ENCODE assay signal across 8 mouse cellular contexts in the genomic region with DNA sequence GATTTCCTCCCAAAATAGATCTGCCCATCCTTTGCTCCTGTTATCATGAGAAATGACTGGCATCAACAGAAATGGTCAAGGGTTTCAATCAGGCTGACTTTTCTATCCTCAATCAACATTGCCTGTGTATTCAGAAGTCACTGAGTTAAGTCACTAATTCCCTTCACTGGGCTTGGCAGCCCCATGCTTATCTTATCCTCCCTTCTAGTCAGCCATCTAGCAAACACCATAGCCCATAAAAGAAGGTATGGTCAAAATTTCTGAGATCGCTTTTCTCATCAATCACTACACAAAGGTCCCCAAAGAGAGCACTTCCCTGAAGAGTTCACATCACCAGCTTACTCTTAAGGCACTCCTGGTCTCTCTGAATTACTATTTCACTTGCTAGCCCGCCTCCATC. TPM values are rescaled to one million over a fixed set of nuclear protein-coding genes. Genes with fewer than 3 reads are reported as not detected.
DNase-seq lines count a peak whose midpoint lies in the region; ATAC-seq and TF ChIP-seq lines count a peak whose summit lies in the region.

No protein-coding gene starts in this region.

- no peak for DNase-seq in heart, embryonic 10.5 days (ENCODE audit: low spot score)
- no peak for DNase-seq in heart, postnatal 10 days
- DNase-seq in CH12.LX (ENCODE audit: extremely low read depth): no peak
- no peak for DNase-seq in forebrain, embryonic 14.5 days (ENCODE audit: low spot score)
- no peak for DNase-seq in liver, embryonic 13.5 days
- DNase-seq in urinary bladder, postnatal 4 days (ENCODE audit: low spot score in 2 of 2): no peak
- no peak for DNase-seq in gastrocnemius, postnatal 14 days
- no peak for DNase-seq in gastrocnemius, postnatal 4 days (ENCODE audit: low spot score in 2 of 2)

- H3K4me3 ChIP-seq in heart, embryonic 10.5 days: peak overlapping the region; percentile 75
- H3K4me3 ChIP-seq in CH12.LX (replicated peaks in 1 of 3; ENCODE audit: low read depth in 2 of 3, low read length in 2 of 3, poor library complexity in 1 of 3): peak overlapping the region; percentile 87 to 91 (median 89)
- H3K4me3 ChIP-seq in forebrain, embryonic 14.5 days (ENCODE audit: low read depth, low read length): peak overlapping the region; percentile 86
- H3K4me3 ChIP-seq in liver, embryonic 13.5 days (replicated peaks): peak overlapping the region; percentile 83

- peak overlapping the region; percentile 96 for H3K4me2 ChIP-seq in CH12.LX (ENCODE audit: insufficient read depth, low read depth, poor library complexity, severe bottlenecking)
- peak overlapping the region; percentile 53 for H3K4me2 ChIP-seq in forebrain, embryonic 14.5 days (ENCODE audit: low read length)
- H3K4me2 ChIP-seq in liver, embryonic 13.5 days: peak overlapping the region; percentile 92

- no peak for TF ChIP-seq RAD21 in CH12.LX (IDR thresholded peaks at IDR 0.05; ENCODE audit: low read depth, low read length)

- dilution Hi-C loops in CH12.LX (cut with MboI; ENCODE audit: extremely low pct_ligation_motif_present, extremely low pct_unique_long_range_greater_than_20kb, low sequenced_read_pairs): no loop called here

- H3K36me3 ChIP-seq in heart, embryonic 10.5 days: peaks cover 68% of the 10 kb centered on the region
- H3K36me3 ChIP-seq in CH12.LX (replicated peaks in 1 of 2; ENCODE audit: control insufficient read depth in 1 of 2, insufficient read depth in 1 of 2, low read length in 1 of 2): peaks cover 42 to 69% of the 10 kb centered on the region in 2 experiments
- peaks cover 58% of the 10 kb centered on the region for H3K36me3 ChIP-seq in forebrain, embryonic 14.5 days (ENCODE audit: control insufficient read depth, insufficient read depth, low read length)
- H3K36me3 ChIP-seq in liver, embryonic 13.5 days: peaks cover 74% of the 10 kb centered on the region

- TF ChIP-seq POLR2A in CH12.LX (IDR thresholded peaks at IDR 0.05; ENCODE audit: low read depth, low read length): no peak

- in situ Hi-C loops in CH12.LX (cut with MboI; ENCODE audit: low pct_ligation_motif_present, low pct_unique_long_range_greater_than_20kb, low sequenced_read_pairs): no loop called here

- no peak for ATAC-seq in forebrain, embryonic 14.5 days
- no peak for ATAC-seq in liver, embryonic 13.5 days (ENCODE audit: low read depth)

- peaks cover 62% of the 10 kb centered on the region for H3K79me2 ChIP-seq in CH12.LX (replicated peaks; ENCODE audit: control insufficient read depth, extremely low read depth, insufficient read depth, poor library complexity, severe bottlenecking)

- TF ChIP-seq CTCF in CH12.LX (conservative IDR thresholded peaks at IDR 0.05 in 1 of 2, IDR thresholded peaks at IDR 0.05 in 1 of 2; ENCODE audit: low read depth in 2 of 2, low read length in 2 of 2): no peak

- 11% methylated on average over 2 of the region's 2 CpGs for WGBS in heart, embryonic 10.5 days
- WGBS in forebrain, embryonic 14.5 days: 17% methylated on average over 2 of the region's 2 CpGs
- WGBS in liver, embryonic 13.5 days (ENCODE audit: insufficient replicate concordance): 1% methylated on average over 2 of the region's 2 CpGs

- TF ChIP-seq EP300 in CH12.LX (IDR thresholded peaks at IDR 0.05; ENCODE audit: low read length): no peak

- intact Hi-C loops in heart, postnatal 10 days (cut with DNase I): loop anchor here (10.0 kb wide), 1 partner anchor 284 kb away; a partner anchor contains a TSS
- intact Hi-C loops in gastrocnemius, postnatal 14 days (cut with DNase I; ENCODE audit: low total_unique reads): no loop called here

- H3K27ac ChIP-seq in heart, embryonic 10.5 days: peak overlapping the region; percentile 100
- H3K27ac ChIP-seq in CH12.LX (ENCODE audit: insufficient read depth, low read depth): no peak overlapping the region
- H3K27ac ChIP-seq in forebrain, embryonic 14.5 days (ENCODE audit: low read depth, low read length): no peak overlapping the region
- peak overlapping the region; percentile 92 for H3K27ac ChIP-seq in liver, embryonic 13.5 days

- no peaks in the 10 kb centered on the region for H3K9me3 ChIP-seq in heart, embryonic 10.5 days
- no peaks in the 10 kb centered on the region for H3K9me3 ChIP-seq in CH12.LX (replicated peaks; ENCODE audit: low read length)
- no peaks in the 10 kb centered on the region for H3K9me3 ChIP-seq in forebrain, embryonic 14.5 days (replicated peaks; ENCODE audit: control insufficient read depth, low read length)
- no peaks in the 10 kb centered on the region for H3K9me3 ChIP-seq in liver, embryonic 13.5 days (replicated peaks)

- peak overlapping the region; percentile 96 for H3K9ac ChIP-seq in CH12.LX (ENCODE audit: insufficient read depth, low read depth)
- peak overlapping the region; percentile 80 for H3K9ac ChIP-seq in forebrain, embryonic 14.5 days (ENCODE audit: low read length)
- H3K9ac ChIP-seq in liver, embryonic 13.5 days: peak overlapping the region; percentile 79

- H3K27me3 ChIP-seq in heart, embryonic 10.5 days (ENCODE audit: insufficient read depth, poor library complexity, severe bottlenecking): no peaks in the 10 kb centered on the region
- H3K27me3 ChIP-seq in CH12.LX (replicated peaks): no peaks in the 10 kb centered on the region
- H3K27me3 ChIP-seq in forebrain, embryonic 14.5 days (replicated peaks; ENCODE audit: control insufficient read depth, insufficient read depth, low read length): no peaks in the 10 kb centered on the region
- H3K27me3 ChIP-seq in liver, embryonic 13.5 days: no peaks in the 10 kb centered on the region

- H3K4me1 ChIP-seq in heart, embryonic 10.5 days: peaks cover 40% of the 10 kb centered on the region
- peaks cover 12 to 53% of the 10 kb centered on the region in 2 experiments for H3K4me1 ChIP-seq in CH12.LX (ENCODE audit: control insufficient read depth in 1 of 2, insufficient read depth in 2 of 2)
- H3K4me1 ChIP-seq in forebrain, embryonic 14.5 days (ENCODE audit: control insufficient read depth, insufficient read depth, low read length): peaks cover 12% of the 10 kb centered on the region
- peaks cover 81% of the 10 kb centered on the region for H3K4me1 ChIP-seq in liver, embryonic 13.5 days (replicated peaks)

TF ChIP-seq in CH12.LX, 34 proteins besides CTCF, POLR2A, EP300 and RAD21 (continues in another document):
- no peak for TF ChIP-seq MYC (IDR thresholded peaks at IDR 0.05; ENCODE audit: low read depth, low read length)
- no peak for TF ChIP-seq MAX (IDR thresholded peaks at IDR 0.05; ENCODE audit: low read length)

RNA-seq across cellular contexts. Expression of a gene that starts 1.4 kb away (rescaled TPM):
- 173 and 225 TPM in 2 replicates for polyA plus RNA-seq in heart, embryonic 10.5 days (2016; fragmentation: Nextera tagmentation; extraction: Ambion mirVana)
- 10 to 100 TPM; 27.6 to 29.5 TPM for total RNA-seq in heart, postnatal 10 days (2021)
- total RNA-seq in CH12.LX (2012; rRNA removed) (85.4 and 111 TPM in 2 replicates), CH12.LX (2014; rRNA removed) (263 and 284 TPM in 2 replicates)
- polyA plus RNA-seq in CH12.LX (2012; ENCODE audit: insufficient read length, low read depth): 117 and 148 TPM in 2 replicates
- 154 and 159 TPM in 2 replicates for polyA plus RNA-seq in forebrain, embryonic 14.5 days (2014; fragmentation: Nextera tagmentation; extraction: Ambion mirVana)
- 319 and 390 TPM in 2 replicates for polyA plus RNA-seq in liver, embryonic 13.5 days (2015; fragmentation: Nextera tagmentation; extraction: Ambion mirVana)
- 10 to 100 TPM; 11.8 to 13.0 TPM for total RNA-seq in gastrocnemius, postnatal 14 days (2021)
- total RNA-seq in gastrocnemius, postnatal 4 days (2021): 10 to 100 TPM; 38.4 to 42.2 TPM

RNA-seq across cellular contexts. Expression of a gene that starts 6.9 kb away (rescaled TPM):
- polyA plus RNA-seq in heart, embryonic 10.5 days (2016; fragmentation: Nextera tagmentation; extraction: Ambion mirVana): 185 and 235 TPM in 2 replicates
- total RNA-seq in heart, postnatal 10 days (2021): 10 to 100 TPM; 16.8 to 20.7 TPM
- total RNA-seq in CH12.LX (2012; rRNA removed): 89.4 and 110 TPM in 2 replicates
- 186 and 202 TPM in 2 replicates for total RNA-seq in CH12.LX (2014; rRNA removed)
- 160 and 175 TPM in 2 replicates for polyA plus RNA-seq in CH12.LX (2012; ENCODE audit: insufficient read length, low read depth)
- polyA plus RNA-seq in forebrain, embryonic 14.5 days (2014; fragmentation: Nextera tagmentation; extraction: Ambion mirVana): 94.5 and 98.2 TPM in 2 replicates
- polyA plus RNA-seq in liver, embryonic 13.5 days (2015; fragmentation: Nextera tagmentation; extraction: Ambion mirVana): 158 and 183 TPM in 2 replicates
- total RNA-seq in gastrocnemius, postnatal 14 days (2021): 1 to 10 TPM; 6.4 to 6.8 TPM
- 10 to 100 TPM; 31.2 to 33.7 TPM for total RNA-seq in gastrocnemius, postnatal 4 days (2021)

RNA-seq across cellular contexts. Expression of a gene that starts 7.2 kb away (rescaled TPM):
- 37.7 and 42.5 TPM in 2 replicates for polyA plus RNA-seq in heart, embryonic 10.5 days (2016; fragmentation: Nextera tagmentation; extraction: Ambion mirVana)
- total RNA-seq in heart, postnatal 10 days (2021): 10 to 100 TPM; 16.5 to 20.8 TPM
- total RNA-seq in CH12.LX (2012; rRNA removed): 14.8 and 15.2 TPM in 2 replicates
- total RNA-seq in CH12.LX (2014; rRNA removed): 10.8 and 11.2 TPM in 2 replicates
- 8.4 and 12.7 TPM in 2 replicates for polyA plus RNA-seq in CH12.LX (2012; ENCODE audit: insufficient read length, low read depth)
- 35.8 and 39.5 TPM in 2 replicates for polyA plus RNA-seq in forebrain, embryonic 14.5 days (2014; fragmentation: Nextera tagmentation; extraction: Ambion mirVana)
- polyA plus RNA-seq in liver, embryonic 13.5 days (2015; fragmentation: Nextera tagmentation; extraction: Ambion mirVana): 20.2 and 21.9 TPM in 2 replicates
- 10 to 100 TPM; 10.5 to 10.9 TPM for total RNA-seq in gastrocnemius, postnatal 14 days (2021)
- total RNA-seq in gastrocnemius, postnatal 4 days (2021): 10 to 100 TPM; 26.5 to 27.1 TPM

RNA-seq across cellular contexts. Expression of a gene that starts 21.3 kb away (rescaled TPM):
- polyA plus RNA-seq in heart, embryonic 10.5 days (2016; fragmentation: Nextera tagmentation; extraction: Ambion mirVana): 0.79 and 1.2 TPM in 2 replicates
- total RNA-seq in heart, postnatal 10 days (2021): 1 to 10 TPM; 1.2 TPM
- total RNA-seq in CH12.LX (2012; rRNA removed): 0.08 and 0.21 TPM in 2 replicates
- 0.16 and 0.22 TPM in 2 replicates for total RNA-seq in CH12.LX (2014; rRNA removed)
- polyA plus RNA-seq in CH12.LX (2012; ENCODE audit: insufficient read length, low read depth): 0.26 TPM in 1 of 2 replicates, not detected in the other
- 0.45 and 0.48 TPM in 2 replicates for polyA plus RNA-seq in forebrain, embryonic 14.5 days (2014; fragmentation: Nextera tagmentation; extraction: Ambion mirVana)
- polyA plus RNA-seq in liver, embryonic 13.5 days (2015; fragmentation: Nextera tagmentation; extraction: Ambion mirVana): 0.13 TPM in 1 of 2 replicates, not detected in the other
- total RNA-seq in gastrocnemius, postnatal 14 days (2021): 1 to 10 TPM in 1 of 2 experiments, under 1 TPM in 1; 0.62 to 1.0 TPM
- 1 to 10 TPM; 1.8 to 1.9 TPM for total RNA-seq in gastrocnemius, postnatal 4 days (2021)

RNA-seq across cellular contexts. Expression of a gene that starts 21.6 kb away (rescaled TPM):
- 65.4 and 67.4 TPM in 2 replicates for polyA plus RNA-seq in heart, embryonic 10.5 days (2016; fragmentation: Nextera tagmentation; extraction: Ambion mirVana)
- total RNA-seq in heart, postnatal 10 days (2021): 10 to 100 TPM; 33.5 to 34.1 TPM
- total RNA-seq in CH12.LX (2012; rRNA removed): 27.9 and 29.2 TPM in 2 replicates
- 25.1 and 26.6 TPM in 2 replicates for total RNA-seq in CH12.LX (2014; rRNA removed)
- polyA plus RNA-seq in CH12.LX (2012; ENCODE audit: insufficient read length, low read depth): 32.9 and 33.4 TPM in 2 replicates
- polyA plus RNA-seq in forebrain, embryonic 14.5 days (2014; fragmentation: Nextera tagmentation; extraction: Ambion mirVana): 46.3 and 46.9 TPM in 2 replicates
- 26.7 and 31.3 TPM in 2 replicates for polyA plus RNA-seq in liver, embryonic 13.5 days (2015; fragmentation: Nextera tagmentation; extraction: Ambion mirVana)
- total RNA-seq in gastrocnemius, postnatal 14 days (2021): 10 to 100 TPM; 52.5 to 57.0 TPM
- total RNA-seq in gastrocnemius, postnatal 4 days (2021): 10 to 100 TPM; 37.5 to 42.7 TPM

Comparison
In these comparisons a context has a peak if more than half of its experiments do, and no peak if none do; other contexts are left out.
1. H3K27ac ChIP-seq: peak in heart, embryonic 10.5 days (single experiment) and liver, embryonic 13.5 days (single experiment); none in CH12.LX (single experiment) and forebrain, embryonic 14.5 days (single experiment).
2. Peak in every context shown above with its lines, with median percentiles within 50 percentile points of each other: H3K4me3 ChIP-seq, H3K4me2 ChIP-seq and H3K9ac ChIP-seq.